Mouse (Mus musculus): ENCODE measurements around the gene Pex1. TPM values are rescaled to one million over a fixed set of nuclear protein-coding genes. Genes with fewer than 3 reads are reported as not detected.
A peak's percentile ranks its signal among the peaks of the same experiment; 100 is the strongest.
"Not testable (repeated sequence)": the region's sequence is repeated elsewhere in the genome, so short reads cannot be mapped to it uniquely, and the experiment has no call there.

Gene Pex1
- polyA plus RNA-seq, 1 experiment = 10.8 TPM

DNA sequence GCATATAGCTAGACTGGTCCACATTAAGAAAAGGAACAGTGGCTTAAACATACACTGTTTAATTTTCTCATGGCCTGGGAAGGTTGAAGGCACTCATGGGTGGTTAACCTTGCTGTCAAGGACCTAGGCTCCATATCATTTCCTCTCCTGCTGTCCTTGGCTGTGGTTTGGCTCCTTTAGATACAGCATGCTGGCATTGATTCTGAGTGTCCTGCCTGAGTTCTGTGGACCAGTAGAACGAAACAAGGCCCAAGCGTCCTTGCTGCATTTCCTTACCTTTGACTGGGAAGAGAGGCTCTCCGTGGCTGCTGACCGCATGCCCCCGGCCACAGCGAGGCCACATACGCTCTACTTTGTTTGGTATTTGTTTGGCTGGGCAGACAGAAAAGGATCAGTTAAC lies 13.4 kb downstream of the Pex1 start:
- no peaks in the 10 kb centered on the region; the same call in 1 of the 2 replicates for H3K36me3 ChIP-seq (ENCODE audit: control insufficient read depth, insufficient read depth, low read length)
- 97% methylated on average over 7 of the region's 7 CpGs for WGBS
- DNase-seq = no peak

DNA sequence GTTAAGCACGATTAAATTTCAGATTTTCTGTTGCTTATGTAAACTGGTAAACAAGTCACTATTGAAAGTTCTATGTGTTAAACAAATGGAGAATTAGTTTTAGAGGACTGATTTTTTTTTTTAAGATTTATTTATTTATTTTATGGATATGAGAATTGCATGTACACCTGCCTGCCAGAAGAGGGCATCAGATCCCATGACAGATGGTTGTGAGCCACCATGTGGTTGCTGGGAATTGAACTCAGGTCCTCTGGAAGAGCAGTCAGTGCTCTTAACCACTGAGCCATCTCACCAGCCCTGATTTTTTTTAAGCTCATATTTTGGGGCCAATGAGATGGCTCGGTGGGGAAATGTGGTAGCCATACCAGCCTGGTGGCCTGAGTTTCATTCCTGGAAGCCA lies 16.0 kb downstream of the Pex1 start:
- not testable (repeated sequence) for H3K4me1 ChIP-seq (ENCODE audit: control insufficient read depth, insufficient read depth, low read length); DNase-seq; H3K36me3 ChIP-seq (ENCODE audit: control insufficient read depth, insufficient read depth, low read length); H3K4me3 ChIP-seq (ENCODE audit: insufficient read depth, low read depth, low read length); H3K27me3 ChIP-seq (replicated peaks; ENCODE audit: control insufficient read depth, insufficient read depth, low read length); H3K27ac ChIP-seq (ENCODE audit: insufficient read depth, low read depth, low read length)
- 92% methylated on average over 2 of the region's 2 CpGs for WGBS

More for the DNA sequence above, 13.4 kb downstream of the Pex1 start:
- TF ChIP-seq CTCF (conservative IDR thresholded peaks at IDR 0.05; ENCODE audit: insufficient read depth, insufficient read length, low read depth, low read length) (no peak), POLR2A (IDR thresholded peaks at IDR 0.05; ENCODE audit: low read depth, low read length) (no peak)
- Histone ChIP-seq H3K27me3 (replicated peaks; ENCODE audit: control insufficient read depth, insufficient read depth, low read length) (no peaks in the 10 kb centered on the region), H3K27ac (ENCODE audit: insufficient read depth, low read depth, low read length) (no peak overlapping the region), H3K4me1 (ENCODE audit: control insufficient read depth, insufficient read depth, low read length) (no peaks in the 10 kb centered on the region), H3K4me3 (ENCODE audit: insufficient read depth, low read depth, low read length) (no peak overlapping the region)

- TF ChIP-seq CTCF (conservative IDR thresholded peaks at IDR 0.05; ENCODE audit: insufficient read depth, insufficient read length, low read depth, low read length) (no peak), POLR2A (IDR thresholded peaks at IDR 0.05; ENCODE audit: low read depth, low read length) (no peak)
- H3K36me3 ChIP-seq (ENCODE audit: control insufficient read depth, insufficient read depth, low read length) = no peaks in the 10 kb centered on the region; the same call in 1 of the 2 replicates
Observed at GRCm38 (mm10) chr5:3620486-3620885, 24.6 kb downstream of the Pex1 start.

DNA sequence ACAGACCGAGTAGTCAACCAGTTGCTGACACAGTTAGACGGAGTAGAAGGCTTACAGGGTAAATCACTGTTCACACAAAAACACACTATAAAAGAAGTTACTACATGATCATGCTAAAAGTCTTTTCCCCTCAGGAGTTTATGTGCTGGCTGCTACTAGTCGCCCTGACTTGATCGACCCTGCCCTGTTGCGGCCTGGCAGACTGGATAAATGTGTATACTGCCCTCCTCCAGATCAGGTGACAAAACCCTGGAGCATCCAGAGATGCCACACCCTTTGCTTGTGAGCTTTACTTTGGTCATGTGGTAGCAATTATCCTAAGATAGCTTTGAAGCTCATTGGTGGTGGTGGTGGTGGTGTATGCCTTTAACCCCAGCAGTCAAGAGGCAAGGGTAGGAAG lies 34.2 kb downstream of the Pex1 start:
- no peak for DNase-seq
- H3K27me3 ChIP-seq (replicated peaks; ENCODE audit: control insufficient read depth, insufficient read depth, low read length) = no peaks in the 10 kb centered on the region
- 91% methylated on average over 5 of the region's 5 CpGs for WGBS
- TF ChIP-seq POLR2A (IDR thresholded peaks at IDR 0.05; ENCODE audit: low read depth, low read length) = no peak
- H3K4me3 ChIP-seq (ENCODE audit: insufficient read depth, low read depth, low read length) = no peak overlapping the region
- no peaks in the 10 kb centered on the region; the same call in 1 of the 2 replicates for H3K36me3 ChIP-seq (ENCODE audit: control insufficient read depth, insufficient read depth, low read length)
- no peak overlapping the region for H3K27ac ChIP-seq (ENCODE audit: insufficient read depth, low read depth, low read length)
- no peaks in the 10 kb centered on the region for H3K4me1 ChIP-seq (ENCODE audit: control insufficient read depth, insufficient read depth, low read length)

More at GRCm38 (mm10) chr5:3620486-3620885, 24.6 kb downstream of the Pex1 start:
- Histone ChIP-seq H3K27ac (ENCODE audit: insufficient read depth, low read depth, low read length) (no peak overlapping the region), H3K4me1 (ENCODE audit: control insufficient read depth, insufficient read depth, low read length) (no peaks in the 10 kb centered on the region), H3K27me3 (replicated peaks; ENCODE audit: control insufficient read depth, insufficient read depth, low read length) (no peaks in the 10 kb centered on the region), H3K4me3 (ENCODE audit: insufficient read depth, low read depth, low read length) (no peak overlapping the region)
- WGBS = 89% methylated on average over 7 of the region's 7 CpGs
- no peak for DNase-seq

- TF ChIP-seq CTCF (conservative IDR thresholded peaks at IDR 0.05; ENCODE audit: insufficient read depth, insufficient read length, low read depth, low read length) (no peak), POLR2A (IDR thresholded peaks at IDR 0.05; ENCODE audit: low read depth, low read length) (no peak)
- peak; percentile 49 for DNase-seq
- Histone ChIP-seq H3K4me3 (ENCODE audit: insufficient read depth, low read depth, low read length) (no peak overlapping the region), H3K27ac (ENCODE audit: insufficient read depth, low read depth, low read length) (no peak overlapping the region), H3K27me3 (replicated peaks; ENCODE audit: control insufficient read depth, insufficient read depth, low read length) (no peaks in the 10 kb centered on the region), H3K4me1 (ENCODE audit: control insufficient read depth, insufficient read depth, low read length) (no peaks in the 10 kb centered on the region), H3K36me3 (ENCODE audit: control insufficient read depth, insufficient read depth, low read length) (peaks cover 2% of the 10 kb centered on the region; the same call in 1 of the 2 replicates)
- WGBS = 45% methylated on average over 16 of the region's 16 CpGs
Observed at GRCm38 (mm10) chr5:3631512-3632271, 35.8 kb downstream of the Pex1 start.

- no peaks in the 10 kb centered on the region for H3K4me1 ChIP-seq (ENCODE audit: control insufficient read depth, insufficient read depth, low read length)
Observed at GRCm38 (mm10) chr5:3632285-3632684, 36.4 kb downstream of the Pex1 start.

DNA sequence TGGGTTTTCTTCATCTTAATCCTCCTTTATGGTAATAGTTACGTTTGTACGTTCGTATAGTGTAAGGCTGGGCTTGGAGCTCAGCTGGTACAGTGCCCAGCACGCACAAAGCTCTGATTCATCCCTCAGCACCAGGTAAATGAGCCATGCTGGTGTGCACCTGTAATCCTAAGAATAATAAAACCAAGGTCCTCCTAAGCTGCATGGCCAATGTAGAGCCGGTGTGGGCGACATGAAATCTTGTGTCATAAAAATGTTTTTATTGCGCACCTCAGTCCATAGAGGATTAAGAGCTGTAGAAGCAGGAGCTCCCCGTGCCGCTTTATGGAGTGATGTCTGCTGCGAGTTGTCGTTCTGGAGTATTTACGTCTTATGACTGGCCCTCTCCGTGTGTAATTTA lies 37.4 kb downstream of the Pex1 start:
- Histone ChIP-seq H3K27me3 (replicated peaks; ENCODE audit: control insufficient read depth, insufficient read depth, low read length) (no peaks in the 10 kb centered on the region), H3K4me1 (ENCODE audit: control insufficient read depth, insufficient read depth, low read length) (no peaks in the 10 kb centered on the region), H3K4me3 (ENCODE audit: insufficient read depth, low read depth, low read length) (no peak overlapping the region), H3K27ac (ENCODE audit: insufficient read depth, low read depth, low read length) (no peak overlapping the region), H3K36me3 (ENCODE audit: control insufficient read depth, insufficient read depth, low read length) (peaks cover 2% of the 10 kb centered on the region; the same call in 1 of the 2 replicates)
- 93% methylated on average over 13 of the region's 13 CpGs for WGBS
- DNase-seq = no peak
- TF ChIP-seq POLR2A (IDR thresholded peaks at IDR 0.05; ENCODE audit: low read depth, low read length) (no peak), CTCF (conservative IDR thresholded peaks at IDR 0.05; ENCODE audit: insufficient read depth, insufficient read length, low read depth, low read length) (no peak)

More at GRCm38 (mm10) chr5:3632285-3632684, 36.4 kb downstream of the Pex1 start:
- TF ChIP-seq CTCF (conservative IDR thresholded peaks at IDR 0.05; ENCODE audit: insufficient read depth, insufficient read length, low read depth, low read length) (no peak), POLR2A (IDR thresholded peaks at IDR 0.05; ENCODE audit: low read depth, low read length) (no peak)
- Histone ChIP-seq H3K36me3 (ENCODE audit: control insufficient read depth, insufficient read depth, low read length) (peaks cover 2% of the 10 kb centered on the region; the same call in 1 of the 2 replicates), H3K4me3 (ENCODE audit: insufficient read depth, low read depth, low read length) (no peak overlapping the region), H3K27me3 (replicated peaks; ENCODE audit: control insufficient read depth, insufficient read depth, low read length) (no peaks in the 10 kb centered on the region), H3K27ac (ENCODE audit: insufficient read depth, low read depth, low read length) (no peak overlapping the region)
- 89% methylated on average over 5 of the region's 5 CpGs for WGBS
- no peak for DNase-seq

Measured in kidney, adult 2 months (tissue).